Mouse (Mus musculus) lung, adult 10 weeks (tissue): Measurements from ENCODE around the gene Degs2. TPM values are rescaled to one million over a fixed set of nuclear protein-coding genes. Genes with fewer than 3 reads are reported as not detected.

Source experiments
- polyA plus RNA-seq: library from polyadenylated mRNA; stranded (reverse); fragments of 350-450 nt; fragmentation: Illumina TruSeq; extraction: RNeasy Lipid Tissue Mini Kit (QIAGEN cat#74804); gene quantifications from one replicate; pipeline ENCODE4 v1.2.3, GENCODE M21; 2014; ENCODE audit warnings: low read depth, low replicate concordance; ENCODE audit not compliant: insufficient read depth

Degs2 gene
- polyA plus RNA-seq = 0.95 TPM

DNA sequence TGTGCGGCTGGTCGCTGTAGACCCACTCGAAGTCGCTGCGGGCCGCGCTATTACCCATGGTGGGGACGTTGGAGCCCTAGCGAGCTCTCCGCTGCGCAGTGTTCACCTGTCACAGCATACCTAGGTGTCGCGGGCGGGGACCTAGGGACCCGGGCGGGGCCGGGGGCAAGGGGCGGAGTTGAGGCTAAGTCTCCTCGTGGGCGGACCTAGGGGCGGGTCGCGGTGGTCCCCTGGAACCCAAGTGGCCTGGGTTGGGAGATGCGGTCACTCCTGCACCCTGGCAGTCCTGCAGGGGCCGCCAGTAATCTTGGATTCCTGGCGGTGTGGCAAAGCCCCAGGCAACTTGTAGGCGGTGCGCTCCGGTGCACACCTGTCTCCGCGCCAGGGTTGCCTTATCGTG lies at the start of gene Degs2:
Degs2 (minus strand) TSS at position 131 of the 400 bp plus-strand sequence.

Other genes with a start within 250 kb of the Degs2 start
- 52.3 TPM for gene Evl, start 147.6 kb downstream of the Degs2 start, polyA plus RNA-seq
- 23.0 TPM for gene Yy1, start 90.7 kb upstream of the Degs2 start, polyA plus RNA-seq
- 7.8 TPM for gene Slc25a29, start 133.6 kb upstream of the Degs2 start, polyA plus RNA-seq
- 4.1 TPM for gene Slc25a47, start 133.7 kb upstream of the Degs2 start, polyA plus RNA-seq
- gene Wdr25, start 191.3 kb upstream of the Degs2 start, polyA plus RNA-seq = 5.2 TPM
- 48.7 TPM for gene Wars, start 191.9 kb upstream of the Degs2 start, polyA plus RNA-seq